Mouse (Mus musculus): ENCODE data around the gene Slco3a1. TPM values are rescaled to one million over a fixed set of nuclear protein-coding genes. Genes with fewer than 3 reads are reported as not detected.

The Slco3a1 gene
- total RNA-seq, 2 experiments from 2014 or later: 55.2 to 57.3 TPM

DNA sequence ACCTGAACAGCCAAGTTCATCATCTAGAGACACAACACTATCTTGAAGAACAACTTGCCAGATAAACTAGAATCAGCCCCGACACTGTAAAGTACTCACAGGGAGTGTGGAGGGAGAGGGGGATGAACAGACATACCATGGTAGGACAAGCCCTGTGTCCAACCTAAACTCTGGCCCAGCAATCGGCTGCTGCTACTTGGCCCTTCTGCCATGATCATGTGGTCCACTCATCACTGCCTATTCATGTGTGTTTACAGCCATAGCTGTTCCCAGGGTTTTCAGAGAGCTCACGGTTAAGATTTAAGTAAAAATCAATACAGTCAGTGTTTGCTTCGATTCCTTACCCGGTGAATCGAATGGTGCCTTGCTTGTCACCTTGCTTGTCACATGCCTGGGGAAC lies 7.9 kb downstream of the Slco3a1 start:
- Histone ChIP-seq H3K4me3 (no peak overlapping the region), H3K27ac (no peak overlapping the region)
- DNase-seq (ENCODE audit: low spot score in 2 of 2): no peak
- TF ChIP-seq CTCF (conservative IDR thresholded peaks at IDR 0.05): no peak

DNA sequence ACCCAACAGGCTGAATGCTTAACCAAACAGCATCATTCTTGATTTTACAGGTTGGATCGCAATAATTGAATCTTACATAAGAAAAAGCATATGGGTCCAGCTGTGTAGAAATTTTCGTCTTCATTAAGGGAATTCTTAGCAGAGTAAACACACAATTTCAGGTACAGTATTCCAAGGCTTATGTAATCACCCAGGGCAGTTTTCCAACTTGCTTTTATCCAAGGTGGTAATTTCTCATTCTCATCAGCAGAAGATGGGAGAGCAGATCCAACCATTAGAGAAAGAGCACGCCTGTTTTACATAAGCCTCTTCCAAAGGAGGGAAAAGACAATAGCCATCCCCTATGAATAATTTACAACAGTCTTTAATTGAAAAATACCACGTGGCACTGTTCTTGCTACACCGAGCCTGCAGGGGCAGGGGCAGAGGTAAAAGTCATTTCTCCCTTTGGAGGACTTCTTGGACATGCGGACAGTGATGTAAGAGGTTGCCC lies 9.0 kb downstream of the Slco3a1 start:
- no peak for TF ChIP-seq CTCF (conservative IDR thresholded peaks at IDR 0.05)
- Histone ChIP-seq H3K27ac (no peak overlapping the region), H3K4me3 (no peak overlapping the region)
- DNase-seq (ENCODE audit: low spot score in 2 of 2): no peak

DNA sequence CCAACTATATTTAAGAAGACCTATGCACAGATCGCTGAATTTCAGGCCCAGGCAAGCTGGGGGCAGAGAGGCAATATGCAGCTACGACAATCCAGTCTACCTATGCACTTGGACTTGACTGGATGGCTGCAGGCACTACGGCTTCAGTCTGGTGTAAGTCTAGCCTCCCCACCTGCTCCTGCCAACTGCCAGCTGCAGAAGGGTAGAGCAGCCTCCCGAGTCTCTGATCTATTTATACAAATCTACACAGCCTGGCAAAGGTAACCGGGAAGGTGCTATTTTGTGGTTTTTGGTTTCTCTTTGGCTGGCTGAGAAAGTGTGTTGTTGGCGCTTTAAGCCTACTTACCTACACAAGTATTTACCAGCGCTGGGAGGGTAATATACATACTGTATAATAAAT lies 10.3 kb downstream of the Slco3a1 start:
- no peak for TF ChIP-seq CTCF (conservative IDR thresholded peaks at IDR 0.05)
- Histone ChIP-seq H3K4me3 (no peak overlapping the region), H3K27ac (no peak overlapping the region)
- DNase-seq (ENCODE audit: low spot score in 2 of 2): no peak

DNA sequence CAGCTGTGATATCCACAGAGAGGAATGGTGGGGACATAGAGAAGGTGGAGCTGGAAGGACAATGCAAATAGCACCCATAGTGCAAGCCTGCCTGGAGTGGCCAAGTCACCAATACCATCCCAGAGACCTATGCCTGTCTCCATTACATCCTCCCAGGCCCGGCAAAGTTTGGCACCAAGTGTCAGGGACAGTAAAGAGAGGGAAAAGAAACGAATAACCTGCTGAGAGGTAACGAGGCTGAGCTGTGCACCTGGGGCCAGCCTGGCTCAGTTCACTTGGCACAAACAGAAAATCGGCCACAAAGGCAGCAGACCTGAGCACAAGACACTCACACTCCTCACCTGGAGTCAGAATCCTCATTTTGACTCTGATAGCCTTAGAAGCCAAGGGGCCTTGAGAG lies 12.6 kb downstream of the Slco3a1 start:
- no peak overlapping the region for H3K27ac ChIP-seq
- H3K4me3 ChIP-seq: no peak overlapping the region
- TF ChIP-seq CTCF (conservative IDR thresholded peaks at IDR 0.05): no peak
- DNase-seq (ENCODE audit: low spot score in 2 of 2): no peak

DNA sequence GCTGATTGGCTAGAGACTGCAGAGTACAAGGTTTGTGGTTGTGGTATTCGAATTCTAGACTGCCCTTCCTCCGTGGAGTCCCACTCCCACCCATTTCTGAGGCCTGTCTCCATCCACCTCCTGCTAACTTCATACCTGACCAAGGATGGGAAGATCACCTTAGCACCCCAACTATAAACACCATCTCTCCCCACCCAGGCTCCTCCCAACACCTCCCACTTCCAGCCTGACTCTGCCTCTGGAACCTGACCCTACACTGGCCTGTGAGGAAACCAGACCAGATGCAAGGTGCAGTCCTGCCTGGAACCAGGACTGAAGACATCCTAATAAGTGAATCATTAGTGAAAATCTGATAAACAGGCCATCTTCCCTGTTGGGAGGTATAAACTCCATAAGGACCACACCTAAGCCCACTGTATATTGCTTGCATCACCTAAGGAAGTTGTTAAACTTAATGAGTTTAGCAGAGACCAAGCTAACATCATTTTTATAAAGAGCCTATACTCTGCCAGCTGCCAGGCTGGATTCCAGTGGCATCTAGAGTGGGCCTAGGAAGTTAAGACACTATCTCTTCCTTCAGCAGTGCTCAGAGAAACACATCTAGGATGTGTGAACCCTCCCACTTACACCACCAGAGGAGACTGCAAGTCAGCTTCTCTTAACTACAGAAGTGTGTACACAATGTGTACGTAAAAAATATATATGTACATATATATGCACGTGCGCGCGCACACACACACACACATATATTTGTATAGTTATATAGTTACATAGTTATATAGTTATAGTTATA lies 13.5 kb downstream of the Slco3a1 start:
- DNase-seq (ENCODE audit: low spot score in 2 of 2): no peak
- no peak for TF ChIP-seq CTCF (conservative IDR thresholded peaks at IDR 0.05)

DNA sequence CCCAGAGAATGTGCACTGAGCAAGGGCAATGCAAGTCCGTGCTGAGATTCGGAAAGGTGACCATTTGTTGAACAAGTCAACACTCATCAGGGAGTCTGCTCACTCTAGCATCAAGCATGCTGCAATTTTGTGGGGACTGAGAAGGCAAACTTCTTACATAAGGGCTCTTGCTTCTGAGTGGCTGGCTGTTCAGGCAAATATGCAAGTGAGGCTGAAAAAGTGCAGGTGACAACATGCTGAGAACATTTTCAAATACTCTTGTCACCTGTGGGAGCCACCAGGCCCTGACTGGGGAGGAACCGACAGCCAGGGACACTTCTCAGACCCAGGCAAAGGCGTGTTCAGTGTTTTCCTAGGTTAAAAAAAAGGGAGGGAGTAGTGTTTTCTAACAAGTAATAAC lies 18.4 kb downstream of the Slco3a1 start:
- DNase-seq (ENCODE audit: low spot score in 2 of 2): no peak
- H3K27ac ChIP-seq: no peak overlapping the region
- no peak for TF ChIP-seq CTCF (conservative IDR thresholded peaks at IDR 0.05)
- no peak overlapping the region for H3K4me3 ChIP-seq

More for the DNA sequence above, 13.5 kb downstream of the Slco3a1 start:
- H3K4me3 ChIP-seq: no peak overlapping the region
- no peak overlapping the region for H3K27ac ChIP-seq

DNA sequence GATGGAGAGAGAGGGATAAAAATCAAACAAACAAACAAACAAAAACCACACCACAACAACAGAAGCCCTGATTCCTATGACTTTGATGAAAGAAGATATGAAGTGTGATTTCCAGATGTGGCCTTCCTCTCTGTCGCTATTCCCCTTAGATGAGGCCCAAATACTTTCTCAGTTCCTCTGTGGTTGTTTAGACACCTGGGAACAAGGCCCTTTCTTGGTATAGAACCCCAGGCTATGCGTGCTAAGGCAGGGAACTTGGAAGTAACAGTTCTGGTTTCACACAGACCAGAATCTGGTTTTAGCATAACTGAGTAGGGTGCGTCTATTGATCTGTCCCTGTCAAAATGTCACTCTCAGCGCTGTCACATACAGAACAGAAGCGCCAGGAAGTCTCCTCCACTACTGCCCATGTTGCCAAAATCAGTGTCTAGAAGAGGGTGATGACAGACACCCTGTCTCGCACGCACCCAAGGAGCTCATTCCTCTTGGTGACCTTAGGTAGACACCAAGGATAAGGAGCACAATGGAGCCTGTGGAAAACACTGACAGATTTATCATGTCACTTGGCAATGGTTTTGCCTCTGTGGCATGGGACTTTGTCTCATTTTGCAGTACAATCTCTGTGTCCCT lies 23.0 kb downstream of the Slco3a1 start:
- H3K27ac ChIP-seq: no peak overlapping the region
- DNase-seq (ENCODE audit: low spot score in 2 of 2): no peak
- TF ChIP-seq CTCF (conservative IDR thresholded peaks at IDR 0.05): no peak
- H3K4me3 ChIP-seq: no peak overlapping the region

DNA sequence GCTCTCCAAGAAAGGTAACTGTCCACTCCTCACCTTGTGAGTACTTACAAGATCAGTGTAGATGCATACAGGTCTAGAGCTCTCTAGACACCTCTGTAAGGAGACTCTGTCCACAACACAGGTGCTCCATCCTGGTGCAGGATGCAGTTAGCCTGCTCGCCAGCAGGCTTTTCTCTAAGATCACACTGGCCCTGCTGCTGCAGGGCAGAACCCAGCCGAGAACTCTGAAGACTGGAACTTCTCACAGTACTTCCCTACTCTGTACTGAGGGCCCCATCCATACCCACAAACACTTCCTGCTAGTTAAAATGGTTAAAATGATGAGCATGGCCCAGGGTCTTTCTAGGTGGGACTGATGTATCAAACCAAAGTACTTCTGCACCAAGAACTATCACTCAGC lies 24.7 kb downstream of the Slco3a1 start:
- Histone ChIP-seq H3K27ac (no peak overlapping the region), H3K4me3 (no peak overlapping the region)
- no peak for DNase-seq (ENCODE audit: low spot score in 2 of 2)
- 0 out of 2 replicates have a peak, but pooled peaks have one; percentile 12 for TF ChIP-seq CTCF (conservative IDR thresholded peaks at IDR 0.05)

DNA sequence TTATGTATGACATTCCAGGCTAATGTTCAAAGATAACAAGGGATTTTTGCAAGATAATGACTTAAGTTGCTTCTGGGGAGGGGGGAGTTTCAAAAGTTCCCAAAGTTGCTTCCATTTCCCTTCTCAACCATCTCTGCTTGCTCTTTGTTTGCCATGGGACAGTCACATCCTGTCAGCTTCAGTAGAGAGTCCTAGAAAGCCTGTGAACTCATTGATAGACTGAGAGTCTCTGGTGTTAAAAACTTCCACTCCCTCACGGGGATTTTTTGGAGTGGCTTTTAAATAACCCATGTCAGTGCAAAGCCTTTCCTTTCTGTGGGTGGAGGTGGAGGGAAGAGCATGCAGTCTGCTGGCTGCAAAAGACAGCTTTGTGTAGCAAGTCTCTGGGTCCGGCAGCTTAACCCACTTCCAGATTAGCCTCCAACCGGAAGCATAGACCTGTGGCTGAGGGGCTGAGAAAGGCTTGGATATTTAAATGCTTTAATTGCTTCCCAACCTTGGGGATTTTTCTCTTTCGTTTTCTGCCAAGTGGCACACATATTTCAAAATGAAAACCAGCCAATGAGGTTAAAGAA lies 25.3 kb downstream of the Slco3a1 start:
- Histone ChIP-seq H3K4me3 (no peak overlapping the region), H3K27ac (no peak overlapping the region)
- no peak for DNase-seq (ENCODE audit: low spot score in 2 of 2)
- TF ChIP-seq CTCF (conservative IDR thresholded peaks at IDR 0.05): no peak

DNA sequence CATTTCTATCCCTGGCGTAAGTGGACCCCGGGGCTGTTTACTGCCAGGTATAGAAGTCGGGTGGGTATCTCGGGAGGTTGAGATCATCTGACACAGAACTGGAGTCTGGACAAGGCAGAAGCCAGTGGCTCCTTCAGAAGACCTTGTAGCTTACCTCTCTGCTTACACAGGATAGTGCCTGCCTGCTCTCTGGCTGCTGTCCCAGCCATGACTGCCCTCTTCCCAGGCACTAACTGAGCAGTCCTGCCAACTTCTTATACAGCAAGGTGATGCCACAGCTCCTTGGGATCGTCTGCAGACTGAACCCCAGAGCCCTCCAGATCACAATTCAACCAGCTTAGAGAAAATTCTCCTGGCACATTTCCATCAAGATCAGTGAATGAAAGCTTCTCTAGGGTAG lies 26.4 kb downstream of the Slco3a1 start:
- no peak overlapping the region for H3K27ac ChIP-seq
- TF ChIP-seq CTCF (conservative IDR thresholded peaks at IDR 0.05): no peak
- no peak overlapping the region for H3K4me3 ChIP-seq
- DNase-seq (ENCODE audit: low spot score in 2 of 2): no peak

DNA sequence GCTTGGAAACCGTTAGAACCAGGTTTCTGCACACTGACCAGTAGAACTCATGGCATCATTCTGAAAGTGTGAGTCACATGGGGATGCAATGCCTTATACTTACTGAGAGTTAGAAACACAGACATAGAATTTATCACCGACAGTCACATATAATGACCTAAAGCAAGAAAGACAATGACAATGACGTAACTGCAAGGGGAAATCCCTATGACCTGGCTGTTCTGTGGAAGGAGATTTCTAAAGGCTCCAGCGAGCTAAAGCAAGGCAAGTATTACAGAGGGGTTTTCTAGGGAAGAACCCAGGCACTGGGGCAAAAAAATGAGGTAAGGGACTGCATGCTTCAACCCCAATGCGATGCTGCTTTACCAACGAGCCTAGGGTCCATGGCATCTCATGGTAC lies 26.9 kb downstream of the Slco3a1 start:
- DNase-seq (ENCODE audit: low spot score in 2 of 2): no peak
- H3K4me3 ChIP-seq: no peak overlapping the region
- H3K27ac ChIP-seq: no peak overlapping the region
- no peak for TF ChIP-seq CTCF (conservative IDR thresholded peaks at IDR 0.05)

DNA sequence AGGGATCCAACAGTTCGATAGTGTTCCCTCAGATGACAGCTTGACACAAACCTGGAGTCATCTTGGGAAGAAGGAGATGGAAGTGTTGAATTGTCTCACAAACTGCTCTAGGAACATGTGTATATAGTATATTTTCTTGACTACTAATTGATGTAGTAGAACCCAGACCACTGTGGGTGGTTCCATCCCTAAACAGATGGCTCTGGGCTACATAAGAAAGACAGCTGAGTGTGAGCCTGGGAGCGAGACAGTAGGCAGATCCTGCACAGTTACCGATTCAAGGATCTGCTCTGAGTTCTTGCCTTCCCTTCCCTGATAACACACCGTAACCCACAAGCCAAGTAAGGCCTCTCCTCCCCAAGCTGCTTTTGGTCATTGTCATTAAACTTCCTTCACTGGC lies 28.6 kb downstream of the Slco3a1 start:
- TF ChIP-seq CTCF (conservative IDR thresholded peaks at IDR 0.05): no peak
- peak in 1 of 2 experiments; percentile 32 for DNase-seq (ENCODE audit: low spot score in 2 of 2)
- no peak overlapping the region for H3K4me3 ChIP-seq
- H3K27ac ChIP-seq: no peak overlapping the region

DNA sequence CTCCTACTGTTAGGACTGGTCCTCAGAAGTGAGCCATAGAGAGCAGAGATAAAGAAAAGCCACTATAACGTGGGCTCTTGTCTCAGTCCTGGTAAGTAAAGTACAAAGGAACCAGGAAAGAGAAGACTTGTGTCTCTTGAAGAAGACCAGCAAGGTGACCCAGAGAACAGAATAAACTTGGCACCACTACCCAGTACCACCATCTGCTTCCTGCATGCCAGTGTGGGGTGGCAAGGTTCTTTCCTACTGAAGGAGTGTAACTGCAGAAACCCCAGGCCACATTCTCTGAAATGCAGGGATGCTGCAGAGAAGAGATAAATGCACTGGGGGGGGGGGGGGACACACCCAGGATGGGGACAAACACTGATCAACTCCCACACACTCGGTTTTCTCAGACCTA lies 29.0 kb downstream of the Slco3a1 start:
- Histone ChIP-seq H3K27ac (no peak overlapping the region), H3K4me3 (no peak overlapping the region)
- no peak for DNase-seq (ENCODE audit: low spot score in 2 of 2)
- TF ChIP-seq CTCF (conservative IDR thresholded peaks at IDR 0.05): no peak

Measured in layer of hippocampus, adult 2 months (tissue).